Mouse (Mus musculus) embryonic fibroblast, embryonic 13.5 days (primary cell): ENCODE measurements around the gene Sycp2l. TPM values are rescaled to one million over a fixed set of nuclear protein-coding genes. Genes with fewer than 3 reads are reported as not detected.

ENCODE experiments used
- H3K27ac ChIP-seq: 2 replicates; pipeline ENCODE4 v1.5.1; 2012; ENCODE audit warnings: low read length, control low read depth, inconsistent platforms; ENCODE audit not compliant: insufficient read depth
- H3K4me1 ChIP-seq: 2 replicates; pipeline ENCODE4 v1.6.1; 2011; ENCODE audit warnings: low read length; ENCODE audit not compliant: control insufficient read depth, insufficient read depth
- H3K4me3 ChIP-seq: 2 replicates; pipeline ENCODE4 v1.5.1; 2011; ENCODE audit warnings: mild to moderate bottlenecking, control low read depth, low read length; ENCODE audit not compliant: insufficient read depth
- CTCF ChIP-seq: IDR thresholded peaks from 2 replicates; pipeline ENCODE4 v1.5.1; 2011; ENCODE audit warnings: mild to moderate bottlenecking, control low read depth, low read length, moderate library complexity, borderline replicate concordance; ENCODE audit not compliant: insufficient read depth
- POLR2A ChIP-seq: IDR thresholded peaks from 2 replicates; pipeline ENCODE4 v1.6.1; 2011; ENCODE audit warnings: low read depth, mild to moderate bottlenecking, control low read depth, low read length, moderate library complexity
- polyA plus RNA-seq: library from polyadenylated mRNA; stranded (reverse); fragments of >200 nt; gene quantifications from 2 replicates; pipeline ENCODE4 v1.2.4, GENCODE M21; 2011; ENCODE audit warnings: low read depth; ENCODE audit not compliant: missing spikeins, insufficient read length

Gene Sycp2l
- polyA plus RNA-seq, 1 experiment: not detected

DNA sequence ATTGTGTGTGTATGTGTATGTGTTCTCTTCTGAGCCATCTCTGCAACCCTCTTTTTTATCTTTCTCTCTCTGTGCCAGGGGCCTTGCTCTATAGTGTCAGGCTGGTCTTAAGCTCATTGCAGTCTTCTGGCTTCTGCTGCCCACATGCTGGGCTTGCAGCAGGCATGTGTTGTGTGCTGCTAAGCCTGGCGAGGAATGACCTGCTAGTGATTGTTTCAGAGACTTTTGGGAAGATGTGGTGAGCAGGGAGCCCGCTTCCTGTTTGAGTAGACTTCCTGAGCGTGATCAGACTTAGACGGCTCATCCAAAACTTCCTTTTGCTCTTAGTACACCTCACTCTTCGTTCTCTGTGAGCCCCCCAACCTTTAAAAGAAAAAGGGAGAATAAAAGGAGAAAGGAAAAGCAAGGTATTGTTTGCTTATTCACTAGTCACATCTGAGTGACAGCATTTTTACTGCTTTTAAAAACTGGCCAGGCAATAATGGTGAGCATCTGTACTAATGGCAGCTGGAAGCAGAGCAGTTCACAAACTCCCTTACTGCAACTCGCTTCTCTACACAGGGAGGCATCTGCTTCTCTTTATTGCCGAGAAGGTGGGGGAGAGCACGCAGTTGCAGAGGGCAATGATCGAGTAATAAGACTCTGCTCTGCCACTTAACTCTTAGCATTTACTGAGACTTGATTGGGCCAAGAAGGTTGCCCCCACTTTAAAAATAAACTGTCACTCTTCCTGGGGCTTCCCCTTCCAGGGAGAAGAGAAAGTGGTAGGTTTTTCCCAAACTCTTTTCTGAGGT, 5.2 kb downstream of the Sycp2l start:
- TF ChIP-seq POLR2A: no peak
- TF ChIP-seq CTCF: no peak
- Histone ChIP-seq H3K27ac (no peak overlapping the region), H3K4me3 (no peak overlapping the region), H3K4me1 (no peaks in the 10 kb centered on the region)

DNA sequence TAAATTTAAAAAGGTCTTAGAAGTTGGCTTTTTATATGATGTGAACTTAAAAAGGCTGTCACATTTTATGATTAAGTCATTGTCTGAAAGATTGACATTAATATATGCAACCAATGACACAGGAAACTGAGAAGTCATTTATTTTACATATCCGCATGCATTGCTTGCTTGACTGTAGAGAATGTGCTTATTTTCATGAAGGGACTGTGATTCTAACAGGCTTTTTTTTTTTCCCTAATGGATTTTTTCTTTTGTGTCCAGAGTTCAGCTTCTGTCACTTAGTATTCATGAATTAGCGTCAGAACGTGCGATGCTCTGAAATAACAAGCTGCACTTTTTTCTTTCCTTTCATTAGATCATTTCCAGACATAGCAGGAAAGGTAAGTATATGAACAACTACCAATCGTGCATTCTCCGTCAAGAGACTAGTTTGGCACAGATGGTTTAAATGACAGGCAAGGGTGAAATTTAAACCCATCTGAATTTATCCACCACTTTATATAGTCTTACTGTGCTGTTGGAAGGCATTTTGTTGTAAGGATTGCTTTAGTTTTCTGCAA, 9.6 kb downstream of the Sycp2l start:
- no peak for TF ChIP-seq POLR2A
- no peak for TF ChIP-seq CTCF
- Histone ChIP-seq H3K4me1 (no peaks in the 10 kb centered on the region), H3K27ac (no peak overlapping the region), H3K4me3 (no peak overlapping the region)

DNA sequence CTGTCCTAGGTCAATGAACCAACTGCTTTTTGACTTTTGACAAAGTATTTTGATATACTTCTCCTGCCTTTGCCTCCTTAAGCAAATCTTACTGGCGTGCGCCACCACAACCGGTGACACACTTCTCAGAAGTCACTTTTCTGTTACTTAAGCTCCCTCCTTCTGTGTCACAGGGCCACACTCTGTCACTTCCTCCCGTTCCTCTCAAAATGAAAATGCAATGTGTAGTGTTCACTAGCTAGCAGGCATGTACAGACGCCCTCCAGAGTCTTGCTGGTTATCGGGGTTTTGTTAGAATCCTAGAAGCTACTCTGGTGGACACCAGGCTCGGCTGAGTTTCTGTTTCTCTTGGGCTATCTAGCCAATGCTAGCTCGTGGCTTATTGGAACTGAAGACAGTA, 14.2 kb downstream of the Sycp2l start:
- Histone ChIP-seq H3K4me3 (no peak overlapping the region), H3K4me1 (no peaks in the 10 kb centered on the region), H3K27ac (no peak overlapping the region)
- TF ChIP-seq POLR2A: no peak
- no peak for TF ChIP-seq CTCF

DNA sequence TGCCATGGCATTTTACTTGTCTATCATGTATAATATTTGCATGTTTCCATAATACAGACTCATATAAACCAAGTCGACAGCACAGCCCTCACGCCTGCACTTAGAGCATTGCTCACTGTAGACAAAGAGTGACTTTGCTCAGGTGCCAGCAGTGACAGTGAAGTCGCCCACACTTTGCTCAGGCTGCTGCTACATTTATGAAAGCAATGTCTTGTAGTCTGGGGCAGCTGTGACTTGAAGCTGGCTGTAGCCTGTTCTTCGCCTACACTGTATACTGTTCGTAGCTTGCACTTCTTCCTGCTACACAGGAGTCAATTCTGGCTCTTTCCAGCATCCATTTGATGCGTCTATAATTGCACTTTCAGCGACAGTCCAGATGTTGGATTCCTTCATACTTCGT, 15.0 kb downstream of the Sycp2l start:
- Histone ChIP-seq H3K27ac (no peak overlapping the region), H3K4me1 (no peaks in the 10 kb centered on the region), H3K4me3 (no peak overlapping the region)
- no peak for TF ChIP-seq CTCF

DNA sequence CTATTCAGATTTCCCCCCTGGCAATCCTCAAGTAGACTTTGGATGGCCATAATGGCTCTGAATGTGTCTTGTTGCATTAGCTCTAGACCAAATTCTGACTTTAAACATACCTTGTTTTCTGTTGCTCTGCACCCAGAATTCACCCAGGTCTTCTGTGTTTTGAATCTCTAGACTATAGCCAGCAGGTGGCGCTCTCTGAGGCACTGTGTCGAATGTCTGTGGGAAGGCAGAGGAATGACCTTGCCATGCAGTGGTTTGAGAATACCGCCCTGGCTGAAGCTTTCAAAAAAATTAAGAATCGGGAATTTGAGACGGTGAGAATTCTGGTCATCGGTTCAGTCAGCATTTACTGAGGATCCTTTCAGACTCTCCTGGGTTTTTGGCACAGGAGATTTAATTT, 20.8 kb downstream of the Sycp2l start:
- Histone ChIP-seq H3K4me3 (no peak overlapping the region), H3K27ac (no peak overlapping the region), H3K4me1 (no peaks in the 10 kb centered on the region)
- TF ChIP-seq POLR2A (no peak), CTCF (peak; percentile 78)

DNA sequence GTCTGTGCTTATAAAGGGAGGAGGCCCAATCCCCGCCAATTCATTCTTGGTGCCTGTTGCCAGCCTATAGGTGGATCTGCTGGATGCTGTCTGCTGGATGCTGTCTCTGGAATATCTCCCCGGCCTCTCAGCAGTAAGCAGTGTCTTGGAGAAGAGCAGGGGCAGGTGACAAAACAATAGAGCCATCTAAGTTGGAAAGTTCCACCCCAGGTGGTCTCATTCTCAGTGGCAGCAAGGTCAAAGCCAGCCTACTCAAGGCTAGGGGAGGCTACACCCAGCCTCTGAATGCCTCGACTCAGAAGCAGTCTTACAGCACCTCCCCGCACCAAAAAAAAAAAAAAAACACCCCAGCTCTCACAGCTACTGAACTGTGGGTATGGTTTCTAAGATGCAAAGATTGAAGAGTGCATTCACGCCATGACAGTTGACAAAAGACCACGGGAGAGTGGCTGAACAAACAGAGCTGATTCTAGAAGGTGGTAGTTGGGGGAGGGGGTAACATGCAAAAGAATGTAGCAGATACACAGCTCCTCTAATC, 31.4 kb downstream of the Sycp2l start:
- TF ChIP-seq POLR2A (no peak), CTCF (no peak)
- Histone ChIP-seq H3K27ac (no peak overlapping the region), H3K4me1 (no peaks in the 10 kb centered on the region), H3K4me3 (no peak overlapping the region)

DNA sequence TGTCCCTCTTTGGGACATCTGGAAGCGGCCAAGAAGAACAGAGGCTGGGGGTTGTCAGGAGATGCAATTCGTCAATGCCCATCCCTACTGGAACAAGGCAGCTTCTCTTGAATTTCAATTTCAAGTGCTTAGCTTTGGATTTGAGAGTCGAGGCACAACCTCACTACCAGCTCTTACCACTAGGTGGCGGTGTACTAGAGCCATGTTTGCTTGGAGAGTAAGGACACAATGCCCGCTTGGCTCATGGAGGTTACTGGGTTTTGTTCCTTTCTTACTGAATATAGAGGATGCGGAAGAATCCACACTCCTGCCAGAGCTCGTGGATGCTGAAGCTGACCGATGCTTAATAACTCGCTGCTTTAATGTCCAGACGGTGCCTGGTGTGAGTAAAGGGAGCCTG, 32.2 kb downstream of the Sycp2l start:
- Histone ChIP-seq H3K4me1 (no peaks in the 10 kb centered on the region), H3K4me3 (no peak overlapping the region), H3K27ac (no peak overlapping the region)
- TF ChIP-seq POLR2A: no peak
- TF ChIP-seq CTCF: peak; percentile 59; the same call in 1 of the 2 replicates

DNA sequence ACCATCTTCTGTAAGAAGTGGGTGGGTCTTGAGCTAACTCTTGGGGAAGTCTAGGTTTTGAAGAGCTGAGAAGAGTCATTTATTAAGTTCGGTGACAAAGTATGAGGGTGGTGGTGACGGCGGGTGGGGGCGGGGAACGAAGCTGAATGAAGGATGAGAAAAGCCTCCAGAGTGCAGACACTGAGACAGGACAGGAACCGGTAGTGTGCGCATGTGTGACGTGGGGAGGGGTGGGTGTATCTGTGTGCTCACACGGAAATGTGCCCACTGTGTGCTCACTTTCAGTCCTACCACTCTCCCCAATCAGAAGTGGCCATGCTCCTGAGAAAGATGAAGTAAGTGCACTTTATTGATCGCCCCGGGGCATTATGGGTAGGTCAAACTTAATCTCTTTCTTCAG, 39.0 kb downstream of the Sycp2l start:
- Histone ChIP-seq H3K27ac (no peak overlapping the region), H3K4me3 (no peak overlapping the region), H3K4me1 (no peaks in the 10 kb centered on the region)
- TF ChIP-seq CTCF: no peak
- no peak for TF ChIP-seq POLR2A

DNA sequence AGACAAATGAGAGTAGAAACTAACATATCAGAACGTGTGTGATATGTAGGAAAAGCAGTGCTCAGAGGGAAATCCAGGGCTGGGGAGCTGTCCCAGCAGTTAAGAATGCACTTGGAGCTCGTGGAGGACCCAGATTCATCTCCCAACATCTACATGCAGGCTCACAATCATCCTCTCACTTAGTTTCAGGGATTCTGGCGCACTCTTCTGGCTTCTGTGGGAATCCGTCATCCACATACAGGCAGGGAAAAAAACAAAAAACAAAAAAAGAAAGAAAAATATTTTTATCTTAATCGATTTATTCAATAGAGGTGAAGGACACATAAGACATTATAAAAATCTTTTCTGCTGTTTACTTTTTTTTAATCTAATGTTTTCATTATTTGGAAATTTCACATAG, 44.3 kb downstream of the Sycp2l start:
- no peak overlapping the region for H3K4me3 ChIP-seq
- TF ChIP-seq POLR2A (no peak), CTCF (no peak)
- H3K27ac ChIP-seq: no peak overlapping the region
- no peaks in the 10 kb centered on the region for H3K4me1 ChIP-seq

DNA sequence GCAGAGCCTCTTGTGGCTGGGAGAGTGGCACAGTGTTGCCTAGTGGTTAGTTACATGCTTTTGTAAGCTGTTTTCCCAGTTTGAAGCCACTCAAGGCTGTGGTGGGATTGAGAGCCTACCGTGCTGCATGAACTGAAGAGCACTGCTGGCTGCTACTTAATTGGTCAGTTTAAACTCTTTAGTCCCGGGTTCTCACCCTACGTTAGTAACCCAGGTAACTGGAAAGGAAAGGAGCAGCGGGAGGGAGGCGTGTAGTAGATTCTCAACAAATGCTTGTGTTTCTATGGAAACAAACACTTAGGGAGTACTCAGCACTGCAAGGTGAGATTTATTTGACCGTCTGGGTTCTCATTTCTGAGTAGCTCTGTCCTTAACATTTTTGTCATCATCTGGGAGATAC, 73.8 kb downstream of the Sycp2l start:
- no peak for TF ChIP-seq POLR2A
- TF ChIP-seq CTCF: no peak
- Histone ChIP-seq H3K27ac (no peak overlapping the region), H3K4me3 (no peak overlapping the region), H3K4me1 (no peaks in the 10 kb centered on the region)
